Mouse (Mus musculus): ENCODE data around the gene Gm20721.
"Not testable (repeated sequence)": the region's sequence is repeated elsewhere in the genome, so short reads cannot be mapped to it uniquely, and the experiment has no call there.

The Gm20721 gene

GRCm38 (mm10) chr2:174346612-174346998 lies at the start of gene Gm20721:
TSS of gene Gm20721 (minus strand) at chr2:174346712.
- no peak for DNase-seq (ENCODE audit: low spot score)

GRCm38 (mm10) chr2:174393383-174393782 lies 46.9 kb upstream of the Gm20721 start:
- DNase-seq (ENCODE audit: low spot score) = no peak

- DNase-seq (ENCODE audit: low spot score) = no peak
Observed at GRCm38 (mm10) chr2:174392554-174392953, 46.0 kb upstream of the Gm20721 start.

- no peak for DNase-seq (ENCODE audit: low spot score)
Observed at GRCm38 (mm10) chr2:174391936-174392335, 45.4 kb upstream of the Gm20721 start.

- DNase-seq (ENCODE audit: low spot score) = no peak
Observed at GRCm38 (mm10) chr2:174381021-174381420, 34.5 kb upstream of the Gm20721 start.

GRCm38 (mm10) chr2:174366571-174366970 lies 20.1 kb upstream of the Gm20721 start:
- DNase-seq (ENCODE audit: low spot score) = no peak

GRCm38 (mm10) chr2:174359656-174360055 lies 13.1 kb upstream of the Gm20721 start:
- DNase-seq (ENCODE audit: low spot score) = no peak

GRCm38 (mm10) chr2:174358516-174358915 lies 12.0 kb upstream of the Gm20721 start:
- no peak for DNase-seq (ENCODE audit: low spot score)

GRCm38 (mm10) chr2:174346999-174347668 lies 622 bp upstream of the Gm20721 start:
- DNase-seq (ENCODE audit: low spot score) = not testable (repeated sequence)

GRCm38 (mm10) chr2:174344996-174345395 lies 1.5 kb downstream of the Gm20721 start:
- no peak for DNase-seq (ENCODE audit: low spot score)

GRCm38 (mm10) chr2:174344003-174344655 lies 2.4 kb downstream of the Gm20721 start:
- DNase-seq (ENCODE audit: low spot score) = peak; percentile 64

- DNase-seq (ENCODE audit: low spot score) = no peak
Observed at GRCm38 (mm10) chr2:174343566-174343965, 2.9 kb downstream of the Gm20721 start.

- DNase-seq (ENCODE audit: low spot score) = no peak
Observed at GRCm38 (mm10) chr2:174342793-174343400, 3.6 kb downstream of the Gm20721 start.

- no peak for DNase-seq (ENCODE audit: low spot score)
Observed at GRCm38 (mm10) chr2:174340893-174341580, 5.5 kb downstream of the Gm20721 start.

GRCm38 (mm10) chr2:174340229-174340892 lies 6.2 kb downstream of the Gm20721 start:
- DNase-seq (ENCODE audit: low spot score) = no peak

GRCm38 (mm10) chr2:174339701-174340100 lies 6.8 kb downstream of the Gm20721 start:
- DNase-seq (ENCODE audit: low spot score) = no peak

GRCm38 (mm10) chr2:174337275-174337674 lies 9.2 kb downstream of the Gm20721 start:
- no peak for DNase-seq (ENCODE audit: low spot score)

- no peak for DNase-seq (ENCODE audit: low spot score)
Observed at GRCm38 (mm10) chr2:174334415-174334814, 12.1 kb downstream of the Gm20721 start.

GRCm38 (mm10) chr2:174333239-174333890 lies 13.1 kb downstream of the Gm20721 start:
- no peak for DNase-seq (ENCODE audit: low spot score)

- no peak for DNase-seq (ENCODE audit: low spot score)
Observed at GRCm38 (mm10) chr2:174331282-174332030, 15.1 kb downstream of the Gm20721 start.

Measured in urinary bladder, postnatal 14 days (tissue).